Mouse (Mus musculus) heart, adult 2 months (tissue): Measurements from ENCODE around the gene Ccdc34.

Source experiments
- CTCF ChIP-seq: fragments of 200-600 bp; IDR thresholded peaks from 2 replicates; pipeline ENCODE4 v1.8.1; 2022; ENCODE audit warnings: antibody characterized with exemption, mild to moderate bottlenecking, moderate library complexity
- POLR2A ChIP-seq: fragments of 200-500 bp; IDR thresholded peaks from 2 replicates; pipeline ENCODE4 v1.6.1; 2011; ENCODE audit warnings: mild to moderate bottlenecking, low read depth, low read length, control low read depth; ENCODE audit not compliant: insufficient read depth

- TF ChIP-seq POLR2A (no peak), CTCF (no peak)
These were observed 174.5 kb downstream of the Ccdc34 start for GRCm38 (mm10) chr2:110191965-110192701.
